Mouse (Mus musculus): Measurements from ENCODE around the gene Dapk1. TPM values are rescaled to one million over a fixed set of nuclear protein-coding genes. Genes with fewer than 3 reads are reported as not detected.

Dapk1 gene
- total RNA-seq, 4 experiments from 2014 or later: 79.4 to 92.7 (median 84.4) TPM

DNA sequence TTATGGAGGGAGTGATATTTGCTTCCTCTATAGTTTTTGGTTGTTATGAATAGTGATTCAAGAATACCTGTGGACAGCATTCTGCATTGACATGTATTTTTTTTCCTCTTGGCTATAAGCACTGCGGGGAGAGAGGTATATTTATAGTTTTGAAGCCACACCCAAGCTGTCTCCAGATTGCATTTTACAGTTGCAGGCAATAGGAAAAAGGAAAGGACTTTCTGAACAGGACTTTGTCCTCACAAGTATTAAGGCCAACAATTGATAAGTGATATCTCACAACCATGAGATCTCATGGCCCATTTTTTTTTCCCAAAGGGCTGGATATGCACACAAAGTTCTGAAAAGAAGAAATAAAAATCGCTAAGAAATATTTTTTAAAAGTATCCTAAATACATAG is 207.9 kb downstream of the Dapk1 start:
- no peak for DNase-seq (ENCODE audit: low spot score in 2 of 2)

DNA sequence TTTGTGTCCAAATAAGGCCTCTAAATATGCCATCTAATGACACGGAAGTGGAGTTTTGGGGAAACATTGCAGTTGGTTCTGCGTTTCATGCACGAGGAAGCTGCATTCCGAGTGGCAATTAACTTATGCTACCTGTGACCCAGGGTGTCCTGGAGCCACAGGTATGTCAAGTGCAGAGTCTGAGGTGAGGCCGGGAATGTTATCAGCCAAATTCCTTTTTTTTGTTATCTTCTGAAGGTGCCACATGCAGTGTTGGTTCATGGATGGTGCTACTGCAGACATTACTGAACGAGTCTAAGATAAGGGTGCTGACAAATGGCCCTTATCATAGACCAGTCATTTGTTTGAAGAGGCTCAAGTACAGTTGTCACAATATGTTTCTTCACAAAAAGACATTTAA is 211.0 kb downstream of the Dapk1 start:
- no peak for DNase-seq (ENCODE audit: low spot score in 2 of 2)

Other genes with a start within 250 kb of the Dapk1 start
- gene BC051665, start 184.4 kb downstream of the Dapk1 start, total RNA-seq (2022): not detected
- not detected for gene Ctsll3, start 200.9 kb downstream of the Dapk1 start, total RNA-seq (2022)